Mouse (Mus musculus) heart, postnatal 36 days (tissue): Measurements from ENCODE around the gene Wnk1. TPM values are rescaled to one million over a fixed set of nuclear protein-coding genes. Genes with fewer than 3 reads are reported as not detected.

Source experiments
- DNase-seq, 2 experiments: peaks; one replicate each; pipeline ENCODE4 v3.0.0; 2021 to 2022
- intact Hi-C: fragments of 180-260 bp; cut with DNase I; formaldehyde crosslinking; loops from one replicate; pipeline ENCODE4 v1.15.1; 2025
- microRNA-seq, 2 experiments: library from miRNA; unstranded; fragments of <30 nt; microRNA quantifications; one replicate each; pipeline ENCODE4 v1.2.0; 2021; ENCODE audit warnings: borderline number of aligned reads in 2 of 2
- total RNA-seq, 2 experiments: library from RNA; stranded (reverse); gene quantifications; 2 replicates each; pipeline ENCODE4 v1.2.3; 2021

The Wnk1 gene
- total RNA-seq, 2 experiments from 2014 or later, result 336 to 353 TPM

- no peak for DNase-seq
- intact Hi-C loops, result no loop called here
These were observed 122.8 kb downstream of the Wnk1 start for GRCm38 (mm10) chr6:119915710-119916109.

GRCm38 (mm10) chr6:119912046-119912445 lies 126.4 kb downstream of the Wnk1 start:
- DNase-seq, result no peak
- intact Hi-C loops, result no loop called here

GRCm38 (mm10) chr6:119905461-119905860 lies 133.0 kb downstream of the Wnk1 start:
- intact Hi-C loops, result no loop called here
- DNase-seq, result no peak

- intact Hi-C loops, result loop anchor here (2.0 to 5.0 kb wide), 4 partner anchors 36 to 416 kb away; partner anchors contain the start of gene Erc1
- DNase-seq, result no peak
These were observed 135.2 kb downstream of the Wnk1 start for GRCm38 (mm10) chr6:119903081-119903789.

- intact Hi-C loops, result loop anchor here (2.0 to 5.0 kb wide), 4 partner anchors 35 to 415 kb away; partner anchors contain the start of gene Erc1
- DNase-seq, result peak; percentile 84 to 89
These were observed 136.0 kb downstream of the Wnk1 start, which contains the start of gene Rad52 for GRCm38 (mm10) chr6:119902204-119903080. Gene Rad52, plus strand, starts transcription at chr6:119902698.

GRCm38 (mm10) chr6:119892711-119893110 lies 145.8 kb downstream of the Wnk1 start:
- intact Hi-C loops, result no loop called here
- DNase-seq, result no peak

- DNase-seq, result no peak
- intact Hi-C loops, result no loop called here
These were observed 155.3 kb downstream of the Wnk1 start for GRCm38 (mm10) chr6:119883151-119883550.

Small RNA genes lying within 50 kb of the gene (microRNA-seq; reads per million reads assigned to microRNA genes)
- gene Mir706, result 0 reads per million in 2 experiments

Other genes with a start within 250 kb of the Wnk1 start
- 10 to 100 TPM; 37.2 to 38.1 TPM for gene Erc1, start 190.5 kb downstream of the Wnk1 start, total RNA-seq
- 10 to 100 TPM; 11.1 to 12.8 TPM for gene Rad52, start 136.0 kb downstream of the Wnk1 start, total RNA-seq
- not detected for gene Ninj2, start 54.7 kb upstream of the Wnk1 start, total RNA-seq